Mouse (Mus musculus): Measurements from ENCODE around the gene Dhh. TPM values are rescaled to one million over a fixed set of nuclear protein-coding genes. Genes with fewer than 3 reads are reported as not detected.

Dhh gene
- total RNA-seq (2023): not detected in 2 replicates

GRCm38 (mm10) chr15:98897928-98898800 is at the start of gene Dhh:
TSS of gene Dhh (minus strand) at chr15:98898540.

GRCm38 (mm10) chr15:98934217-98934839 is 36.0 kb upstream of the Dhh start, which contains the start of gene Tuba1b:
TSS of gene Tuba1b (minus strand) at chr15:98934565.

GRCm38 (mm10) chr15:98917538-98918498 is 19.5 kb upstream of the Dhh start, which contains the start of gene Lmbr1l:
TSS of gene Lmbr1l (minus strand) at chr15:98918231.

DNA sequence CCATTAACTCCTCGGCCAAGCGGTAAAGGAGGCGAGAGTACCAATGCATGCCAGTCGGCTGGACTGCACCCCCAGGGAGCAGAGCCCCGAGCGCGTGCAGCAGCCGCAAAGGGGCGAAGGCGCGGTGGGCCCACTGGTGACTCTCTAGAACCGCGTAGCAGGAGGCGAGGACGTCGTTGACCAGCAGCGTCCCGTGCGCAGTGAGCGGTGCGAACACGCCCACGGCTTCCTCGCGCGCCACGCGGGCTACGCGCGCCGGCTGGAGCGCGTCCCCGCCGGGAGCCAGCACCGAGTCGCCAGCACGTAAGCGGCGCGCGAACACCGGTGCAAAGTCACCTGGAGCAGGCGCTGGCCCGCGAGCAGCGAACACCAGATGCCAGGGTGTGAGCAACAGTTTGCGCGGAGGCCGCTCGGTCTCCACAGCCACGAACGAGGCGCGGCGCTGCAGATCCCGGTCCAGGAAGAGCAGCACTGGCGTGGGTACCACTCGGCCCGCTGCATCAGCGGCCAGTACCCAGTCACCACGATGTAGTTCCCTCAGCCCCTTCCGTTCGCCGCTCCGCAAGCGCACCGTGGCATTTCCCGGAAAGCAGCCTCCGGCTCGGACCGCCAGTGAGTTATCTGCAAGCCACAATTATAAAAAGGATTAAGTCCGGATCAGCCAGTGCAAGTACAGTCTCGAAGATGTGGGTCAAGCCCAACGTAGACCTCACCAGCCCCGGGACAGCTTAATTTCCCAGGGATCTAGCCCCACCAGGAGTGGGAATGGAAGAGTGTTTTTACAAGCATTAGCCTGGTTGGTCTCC is 4.2 kb downstream of the Dhh start, which contains the start of gene Rhebl1:
Gene Rhebl1, minus strand, starts transcription at position 601 of the 806 bp plus-strand sequence.

DNA sequence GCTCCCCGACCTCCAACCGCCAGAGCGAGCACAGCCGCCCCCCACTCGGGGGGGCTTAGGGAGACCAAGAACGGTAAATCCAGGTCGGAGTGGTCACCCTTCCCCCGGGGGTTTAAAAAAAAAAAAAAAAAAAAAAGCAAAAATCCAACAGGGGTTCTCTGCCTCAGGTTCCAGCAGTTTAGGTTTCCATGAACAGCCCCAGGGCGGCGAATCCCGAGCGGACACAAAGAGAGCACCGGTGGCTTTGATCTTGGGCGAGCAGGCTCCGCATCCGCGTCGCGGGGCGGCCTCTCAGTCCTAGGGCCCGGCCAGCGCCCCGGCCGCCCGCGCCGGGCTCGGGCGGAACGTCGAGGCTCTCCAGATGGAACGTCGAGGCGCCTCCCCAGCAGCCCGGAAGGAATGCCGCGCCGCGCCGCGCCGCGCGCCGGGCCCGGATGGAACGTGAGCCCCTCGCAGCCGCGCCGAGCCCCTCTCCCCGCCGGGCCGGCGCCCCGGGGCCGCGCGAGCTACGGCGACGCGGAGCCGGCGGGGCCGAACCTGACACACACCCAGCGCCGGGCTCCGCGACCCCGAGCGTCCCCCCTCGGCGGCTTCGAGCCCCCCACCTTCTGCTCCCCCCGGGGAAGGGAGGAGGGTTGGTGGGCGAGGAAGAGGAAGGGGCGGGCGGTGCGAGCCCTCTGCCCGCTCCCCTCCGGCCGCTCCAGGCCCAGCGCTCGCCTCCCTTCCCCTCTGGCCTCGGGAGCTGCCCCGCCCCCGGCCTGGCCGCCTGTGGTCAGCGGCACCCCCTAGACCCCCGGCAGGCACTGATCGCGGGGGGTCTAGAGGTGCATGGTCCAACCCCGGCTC is 27.0 kb downstream of the Dhh start, which contains the start of gene Kmt2d:
Gene Kmt2d, minus strand, starts transcription at position 135 of the 846 bp plus-strand sequence.

Other genes starting within 250 kb of the Dhh start
- 68.1 and 73.5 TPM in 2 replicates for gene Ddx23, start 235.6 kb downstream of the Dhh start, total RNA-seq (2023)
- gene Rnd1, start 221.1 kb downstream of the Dhh start, total RNA-seq (2023): 16.4 and 16.6 TPM in 2 replicates
- not detected in 2 replicates for gene Ccdc65, start 190.3 kb downstream of the Dhh start, total RNA-seq (2023)
- gene Fkbp11, start 170.3 kb downstream of the Dhh start, total RNA-seq (2023): 1.4 and 2.0 TPM in 2 replicates
- gene Arf3, start 135.3 kb downstream of the Dhh start, total RNA-seq (2023): 72.9 and 90.8 TPM in 2 replicates
- gene Wnt10b, start 120.4 kb downstream of the Dhh start, total RNA-seq (2023): 0.18 TPM in 1 of 2 replicates, not detected in the other
- not detected in 2 replicates for gene Wnt1, start 108.7 kb downstream of the Dhh start, total RNA-seq (2023)
- gene Ddn, start 89.0 kb downstream of the Dhh start, total RNA-seq (2023): not detected in 2 replicates
- gene Prkag1, start 67.0 kb downstream of the Dhh start, total RNA-seq (2023): 158 and 237 TPM in 2 replicates
- 122 and 166 TPM in 2 replicates for gene Kmt2d, start 27.3 kb downstream of the Dhh start, total RNA-seq (2023)
- 2.0 and 3.1 TPM in 2 replicates for gene Rhebl1, start 4.0 kb downstream of the Dhh start, total RNA-seq (2023)
- gene Lmbr1l, start 19.7 kb upstream of the Dhh start, total RNA-seq (2023): 106 and 139 TPM in 2 replicates
- 228 and 274 TPM in 2 replicates for gene Tuba1b, start 36.0 kb upstream of the Dhh start, total RNA-seq (2023)
- not detected in 2 replicates for gene Gm49450, start 55.0 kb upstream of the Dhh start, total RNA-seq (2023)
- gene Tuba1a, start 55.2 kb upstream of the Dhh start, total RNA-seq (2023): 122 and 136 TPM in 2 replicates
- 306 and 319 TPM in 2 replicates for gene Tuba1c, start 131.4 kb upstream of the Dhh start, total RNA-seq (2023)
- 0.25 TPM in 1 of 2 replicates, not detected in the other for gene Prph, start 156.6 kb upstream of the Dhh start, total RNA-seq (2023)
- gene Troap, start 176.0 kb upstream of the Dhh start, total RNA-seq (2023): 24.2 and 31.0 TPM in 2 replicates
- not detected in 2 replicates for gene C1ql4, start 189.3 kb upstream of the Dhh start, total RNA-seq (2023)
- 1.7 and 2.2 TPM in 2 replicates for gene Dnajc22, start 194.6 kb upstream of the Dhh start, total RNA-seq (2023)
- 0.29 TPM in 1 of 2 replicates, not detected in the other for gene Spats2, start 227.4 kb upstream of the Dhh start, total RNA-seq (2023)